Mouse (Mus musculus) ES-E14 (cell line): ENCODE results near the gene Lasp1.

Source experiments
- CHD2 ChIP-seq: IDR thresholded peaks from 2 replicates; pipeline ENCODE4 v1.6.1; 2014; ENCODE audit warnings: mild to moderate bottlenecking, low read depth, low read length, inconsistent platforms
- HCFC1 ChIP-seq: IDR thresholded peaks from 2 replicates; pipeline ENCODE4 v1.6.1; 2012; ENCODE audit warnings: low read length, inconsistent platforms, borderline replicate concordance; ENCODE audit not compliant: insufficient read depth
- ZNF384 ChIP-seq: IDR thresholded peaks from 2 replicates; pipeline ENCODE4 v1.6.1; 2012; ENCODE audit warnings: low read depth, low read length, inconsistent platforms

- TF ChIP-seq HCFC1 (no peak), ZNF384 (no peak), CHD2 (no peak)
Measured at GRCm38 (mm10) chr11:97758125-97758524, 40.7 kb upstream of the Lasp1 start.
